Mouse (Mus musculus) lung, postnatal 0 days (tissue): ENCODE measurements around the gene Serpinb7.

Experiments used
- CTCF ChIP-seq: IDR thresholded peaks from 2 replicates; pipeline ENCODE4 v1.5.1; 2016; ENCODE audit warnings: antibody characterized with exemption, mild to moderate bottlenecking
- EP300 ChIP-seq: IDR thresholded peaks from 2 replicates; pipeline ENCODE4 v1.6.1; 2016; ENCODE audit warnings: antibody characterized with exemption, mild to moderate bottlenecking, control low read depth

DNA sequence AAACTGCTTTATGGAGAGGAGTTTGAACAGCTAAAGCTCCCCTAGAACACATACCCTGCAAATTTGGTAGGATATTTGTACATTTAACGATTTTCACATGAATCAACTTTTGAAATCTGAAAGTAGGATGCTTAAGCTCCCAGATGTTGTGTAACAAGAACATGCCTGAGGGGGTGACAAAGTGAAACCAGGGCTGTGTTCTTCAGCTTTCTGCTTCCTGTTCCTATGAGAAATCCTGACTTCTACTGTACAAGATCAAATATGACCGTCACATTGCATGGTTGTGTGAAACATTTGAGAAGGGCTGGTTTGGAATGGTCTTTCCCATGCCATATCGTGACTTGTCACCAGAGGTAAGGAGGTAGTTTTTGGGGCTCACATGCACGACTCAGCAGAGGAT is 2.6 kb downstream of the Serpinb7 start:
- no peak for TF ChIP-seq CTCF
- no peak for TF ChIP-seq EP300
